In the genomic region with DNA sequence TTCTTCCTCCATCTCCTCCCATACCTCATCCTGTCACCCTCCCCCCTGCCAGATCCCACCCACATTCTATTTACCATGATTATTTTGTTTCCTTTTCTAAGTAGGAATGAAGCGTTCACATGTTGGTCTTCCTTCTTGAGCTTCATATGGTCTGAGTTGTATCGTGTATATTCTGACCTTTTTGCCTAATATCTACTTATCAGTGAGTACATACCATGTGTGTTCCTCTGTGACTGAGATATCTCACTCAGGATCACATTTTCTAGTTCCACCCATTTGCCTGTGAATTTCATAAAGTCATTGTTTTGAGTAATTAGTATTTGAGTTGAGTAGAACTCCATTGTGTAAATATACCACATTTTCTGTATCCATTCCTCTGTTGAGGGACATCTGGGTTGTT, we compare ENCODE assay signal across 25 mouse cellular contexts.
"Had no signal": no experiment of that assay in that cellular context is flagged by ENCODE, and none has a peak within 500 bp of the region (broad histone marks: within the 10 kb centered on the region; RNA-seq: fewer than 3 reads in every experiment).

No protein-coding gene starts in this region.

- ATAC-seq: hindbrain, embryonic 16.5 days; inflammation-experienced regulatory T-cells, adult 6 months; intestine, embryonic 16.5 days had no signal

- H3K27ac ChIP-seq: gastrocnemius, adult 2 months; heart, embryonic 10.5 days; hindbrain, embryonic 10.5 days; hindbrain, embryonic 12.5 days; hindbrain, embryonic 14.5 days; kidney, embryonic 15.5 days; kidney, postnatal 0 days; layer of hippocampus, adult 2 months; left cerebral cortex, adult 2 months; limb, embryonic 10.5 days; limb, embryonic 12.5 days had no signal

- DNase-seq: gastrocnemius, adult 2 months; gastrocnemius, postnatal 10 days; gastrocnemius, postnatal 25 days; heart, adult 18-20 months; heart, postnatal 10 days; heart, postnatal 4 days; kidney, adult 11 months; kidney, adult 2 months; kidney, adult 9 months; kidney, postnatal 14 days; kidney, postnatal 36 days had no signal

- H3K36me3 ChIP-seq: heart, embryonic 10.5 days; heart, embryonic 12.5 days; hindbrain, embryonic 10.5 days; hindbrain, embryonic 12.5 days; kidney, embryonic 15.5 days; limb, embryonic 10.5 days; limb, embryonic 12.5 days had no signal

- H3K9me3 ChIP-seq: heart, embryonic 10.5 days; heart, embryonic 12.5 days; hindbrain, embryonic 10.5 days; hindbrain, embryonic 12.5 days; kidney, embryonic 15.5 days; limb, embryonic 10.5 days; limb, embryonic 12.5 days had no signal

- H3K4me1 ChIP-seq: heart, embryonic 10.5 days; heart, embryonic 12.5 days; hindbrain, embryonic 10.5 days; hindbrain, embryonic 12.5 days; kidney, embryonic 15.5 days; limb, embryonic 10.5 days had no signal

- H3K4me3 ChIP-seq: gastrocnemius, adult 2 months; heart, embryonic 10.5 days; heart, embryonic 12.5 days; hindbrain, embryonic 10.5 days; hindbrain, embryonic 12.5 days; kidney, embryonic 15.5 days; layer of hippocampus, adult 2 months; left cerebral cortex, adult 2 months; limb, embryonic 10.5 days; limb, embryonic 12.5 days had no signal

- H3K9ac ChIP-seq: heart, embryonic 12.5 days; hindbrain, embryonic 12.5 days; hindbrain, embryonic 14.5 days; kidney, embryonic 15.5 days; limb, embryonic 12.5 days had no signal

- H3K4me2 ChIP-seq: heart, embryonic 12.5 days; hindbrain, embryonic 12.5 days; hindbrain, embryonic 14.5 days; kidney, embryonic 15.5 days; limb, embryonic 12.5 days had no signal

- H3K27me3 ChIP-seq: heart, embryonic 12.5 days; hindbrain, embryonic 12.5 days; kidney, embryonic 15.5 days; limb, embryonic 12.5 days had no signal
